Mouse (Mus musculus) heart, postnatal 0 days (tissue): ENCODE results near the gene Gpc5. TPM values are rescaled to one million over a fixed set of nuclear protein-coding genes. Genes with fewer than 3 reads are reported as not detected.

ENCODE experiments used
- ATAC-seq: fragments of 200-750 bp; cut with Nextera tagmentation; 2 replicates; pipeline ENCODE4 v1.8.0; 2017; ENCODE audit warnings: low read depth, moderate number of reproducible peaks, moderate library complexity; ENCODE audit not compliant: insufficient read depth
- DNase-seq: peaks from one replicate; pipeline ENCODE4 v3.0.0-alpha.2; 2016; ENCODE audit warnings: low spot score
- H3K27ac ChIP-seq: fragments of 300-500 bp; sonication (generic); 2 replicates; pipeline ENCODE4 v1.5.1; 2014; ENCODE audit warnings: low read depth, mild to moderate bottlenecking
- H3K27me3 ChIP-seq: fragments of 300-500 bp; sonication (generic); 2 replicates; pipeline ENCODE4 v1.6.1; 2014; ENCODE audit warnings: low read length, mixed read lengths; ENCODE audit not compliant: control insufficient read depth, insufficient read depth
- H3K36me3 ChIP-seq: fragments of 300-500 bp; sonication (generic); replicated peaks from 2 replicates; pipeline ENCODE4 v1.6.1; 2014; ENCODE audit warnings: low read length, mixed read lengths; ENCODE audit not compliant: control insufficient read depth, insufficient read depth
- H3K4me1 ChIP-seq: fragments of 300-500 bp; sonication (generic); 2 replicates; pipeline ENCODE4 v1.6.1; 2014; ENCODE audit warnings: antibody characterized with exemption; ENCODE audit not compliant: control insufficient read depth, insufficient read depth
- H3K4me2 ChIP-seq: fragments of 300-500 bp; sonication (generic); 2 replicates; pipeline ENCODE4 v1.6.1; 2014; ENCODE audit warnings: low read depth, mild to moderate bottlenecking, low read length, moderate library complexity
- H3K4me3 ChIP-seq: fragments of 300-500 bp; sonication (generic); 2 replicates; pipeline ENCODE4 v1.5.1; 2014; ENCODE audit warnings: low read depth, low read length
- H3K9ac ChIP-seq: fragments of 300-500 bp; sonication (generic); replicated peaks from 2 replicates; pipeline ENCODE4 v1.6.1; 2014; ENCODE audit warnings: low read depth, low read length, mixed read lengths
- H3K9me3 ChIP-seq: fragments of 300-500 bp; sonication (generic); replicated peaks from 2 replicates; pipeline ENCODE4 v1.6.1; 2016; ENCODE audit warnings: low read length; ENCODE audit not compliant: control insufficient read depth
- CTCF ChIP-seq: IDR thresholded peaks from 2 replicates; pipeline ENCODE4 v1.5.1; 2016; ENCODE audit warnings: antibody characterized with exemption, control low read depth, low read depth
- EP300 ChIP-seq: IDR thresholded peaks from 2 replicates; pipeline ENCODE4 v1.6.1; 2016; ENCODE audit warnings: antibody characterized with exemption, low read depth
- WGBS: fragments of 180-500 bp; shearing (Covaris S2); extraction: QIAGEN DNeasy Blood & Tissue Kit; methylation state at CpG from one replicate; pipeline ENCODE4 v1.1.7; 2014; 5-methylcytosine and 5-hydroxymethylcytosine counted together
- polyA plus RNA-seq: library from polyadenylated mRNA; unstranded; fragments of >200 nt; fragmentation: Nextera tagmentation; extraction: Ambion mirVana; gene quantifications from 2 replicates; pipeline ENCODE4 v1.2.1, GENCODE M21; 2015
- total RNA-seq: library from RNA; depleted of rRNA; stranded (reverse); fragments of >200 nt; gene quantifications from 2 replicates; pipeline ENCODE4 v1.2.3, GENCODE M21; 2014; ENCODE audit warnings: low replicate concordance

The Gpc5 gene
- total and polyA plus RNA-seq, 2 experiments from 2014 or later: not detected

GRCm38 (mm10) chr14:115616305-115616704, 524.3 kb downstream of the Gpc5 start:
- Histone ChIP-seq H3K27me3 (no peaks in the 10 kb centered on the region), H3K9me3 (no peaks in the 10 kb centered on the region), H3K4me3 (no peak overlapping the region), H3K9ac (no peak overlapping the region), H3K27ac (no peak overlapping the region), H3K4me1 (no peaks in the 10 kb centered on the region), H3K36me3 (no peaks in the 10 kb centered on the region), H3K4me2 (no peak overlapping the region)
- no peak for ATAC-seq
- WGBS: 44% methylated on average over 2 of the region's 2 CpGs
- no peak for DNase-seq
- TF ChIP-seq CTCF (no peak), EP300 (no peak)

- Histone ChIP-seq H3K4me3 (no peak overlapping the region), H3K9me3 (no peaks in the 10 kb centered on the region), H3K4me1 (no peaks in the 10 kb centered on the region), H3K27me3 (no peaks in the 10 kb centered on the region), H3K9ac (no peak overlapping the region), H3K36me3 (no peaks in the 10 kb centered on the region), H3K27ac (no peak overlapping the region), H3K4me2 (no peak overlapping the region)
- WGBS: 48% methylated on average over 7 of the region's 7 CpGs
- DNase-seq (no peak), ATAC-seq (no peak)
- no peak for TF ChIP-seq EP300
Observed at GRCm38 (mm10) chr14:115616846-115617245, 524.8 kb downstream of the Gpc5 start.

GRCm38 (mm10) chr14:115620473-115620872, 528.5 kb downstream of the Gpc5 start:
- TF ChIP-seq CTCF: no peak
- TF ChIP-seq EP300: no peak

GRCm38 (mm10) chr14:115631160-115631898, 539.3 kb downstream of the Gpc5 start:
- no peak overlapping the region for H3K9ac ChIP-seq
- H3K9me3 ChIP-seq: 0 out of 2 replicates have a peak, but pooled peaks cover 3% of the 10 kb centered on the region
- no peak overlapping the region for H3K27ac ChIP-seq
- no peaks in the 10 kb centered on the region for H3K36me3 ChIP-seq
- TF ChIP-seq EP300 (no peak), CTCF (no peak)
- DNase-seq: no peak
- H3K4me2 ChIP-seq: no peak overlapping the region
- no peaks in the 10 kb centered on the region for H3K27me3 ChIP-seq
- no peak overlapping the region for H3K4me3 ChIP-seq
- ATAC-seq: no peak
- WGBS: 84% methylated on average over 7 of the region's 7 CpGs
- H3K4me1 ChIP-seq: no peaks in the 10 kb centered on the region

More at GRCm38 (mm10) chr14:115620473-115620872, 528.5 kb downstream of the Gpc5 start:
- DNase-seq (no peak), ATAC-seq (no peak)
- no peak overlapping the region for H3K4me2 ChIP-seq
- H3K9me3 ChIP-seq: no peaks in the 10 kb centered on the region
- H3K36me3 ChIP-seq: no peaks in the 10 kb centered on the region
- no peak overlapping the region for H3K4me3 ChIP-seq
- H3K9ac ChIP-seq: no peak overlapping the region
- H3K27me3 ChIP-seq: no peaks in the 10 kb centered on the region
- no peaks in the 10 kb centered on the region for H3K4me1 ChIP-seq
- H3K27ac ChIP-seq: no peak overlapping the region

GRCm38 (mm10) chr14:115633311-115633710, 541.3 kb downstream of the Gpc5 start:
- Histone ChIP-seq H3K4me1 (no peaks in the 10 kb centered on the region), H3K4me2 (no peak overlapping the region), H3K9ac (no peak overlapping the region), H3K36me3 (no peaks in the 10 kb centered on the region), H3K27me3 (no peaks in the 10 kb centered on the region), H3K4me3 (no peak overlapping the region), H3K9me3 (0 out of 2 replicates have a peak, but pooled peaks cover 3% of the 10 kb centered on the region), H3K27ac (no peak overlapping the region)
- TF ChIP-seq CTCF: no peak
- TF ChIP-seq EP300: no peak
- DNase-seq: no peak
- 72% methylated on average over 1 of the region's 1 CpGs for WGBS
- no peak for ATAC-seq

GRCm38 (mm10) chr14:115679875-115680274, 587.9 kb downstream of the Gpc5 start:
- 77% methylated on average over 2 of the region's 2 CpGs for WGBS
- ATAC-seq: no peak
- Histone ChIP-seq H3K27ac (no peak overlapping the region), H3K4me1 (no peaks in the 10 kb centered on the region), H3K27me3 (no peaks in the 10 kb centered on the region), H3K9ac (no peak overlapping the region), H3K4me2 (no peak overlapping the region), H3K4me3 (no peak overlapping the region), H3K36me3 (no peaks in the 10 kb centered on the region), H3K9me3 (no peaks in the 10 kb centered on the region)
- TF ChIP-seq EP300: no peak
- no peak for TF ChIP-seq CTCF
- DNase-seq: no peak
